Mouse (Mus musculus): ENCODE measurements around the gene Tmem33.

DNA sequence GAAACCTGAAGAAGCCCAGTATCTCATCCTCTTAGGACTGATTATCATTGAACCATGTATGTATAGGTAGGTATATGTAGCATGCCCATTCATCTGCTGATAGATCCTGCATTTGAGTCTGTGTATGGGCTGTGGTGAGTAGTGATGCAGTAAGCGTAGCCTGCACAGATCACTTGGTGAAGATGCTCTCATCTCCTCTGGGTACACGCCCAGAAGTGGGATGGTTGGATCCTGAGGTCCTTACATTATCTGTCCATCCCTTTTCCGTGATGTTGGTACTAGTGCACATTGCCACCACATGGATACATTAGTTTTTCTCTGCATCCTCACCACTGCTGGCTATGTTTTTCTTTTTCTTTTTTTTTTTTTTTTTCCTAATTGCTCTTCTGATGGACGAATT is 19.5 kb downstream of the Tmem33 start:
- TF ChIP-seq CTCF (IDR thresholded peaks at IDR 0.05; ENCODE audit: control insufficient read depth, insufficient read depth, low read length) (no peak), POLR2A (IDR thresholded peaks at IDR 0.05; ENCODE audit: borderline replicate concordance, control insufficient read depth, low read depth, low read length) (no peak)

All from bone marrow, adult 2 months (tissue).